Mouse (Mus musculus) urinary bladder, postnatal 10 days (tissue): ENCODE data around the gene Ltc4s.

Experiments
- DNase-seq: peaks from one replicate; pipeline ENCODE4 v3.0.0; 2022; ENCODE audit warnings: low spot score

Ltc4s gene

GRCm38 (mm10) chr11:50248473-50249171 is 10.2 kb upstream of the Ltc4s start:
- no peak for DNase-seq

GRCm38 (mm10) chr11:50245269-50245668 is 6.9 kb upstream of the Ltc4s start:
- no peak for DNase-seq

GRCm38 (mm10) chr11:50243926-50244325 is 5.5 kb upstream of the Ltc4s start:
- DNase-seq, result no peak

- no peak for DNase-seq
Observed at GRCm38 (mm10) chr11:50240235-50240911, 2.0 kb upstream of the Ltc4s start.

- DNase-seq, result no peak
Observed at GRCm38 (mm10) chr11:50238821-50239791, 690 bp upstream of the Ltc4s start.

GRCm38 (mm10) chr11:50236937-50237835 is 1.2 kb downstream of the Ltc4s start:
- DNase-seq, result no peak

- DNase-seq, result peak; percentile 54
Observed at GRCm38 (mm10) chr11:50236540-50236936, 1.9 kb downstream of the Ltc4s start.

- DNase-seq, result no peak
Observed at GRCm38 (mm10) chr11:50234606-50235005, 3.8 kb downstream of the Ltc4s start.

GRCm38 (mm10) chr11:50233993-50234392 is 4.4 kb downstream of the Ltc4s start:
- no peak for DNase-seq

- no peak for DNase-seq
Observed at GRCm38 (mm10) chr11:50233022-50233421, 5.4 kb downstream of the Ltc4s start.

GRCm38 (mm10) chr11:50231411-50231810 is 7.0 kb downstream of the Ltc4s start:
- no peak for DNase-seq

- DNase-seq, result no peak
Observed at GRCm38 (mm10) chr11:50230481-50231304, 7.7 kb downstream of the Ltc4s start.

GRCm38 (mm10) chr11:50229252-50229910 is 9.0 kb downstream of the Ltc4s start:
- DNase-seq, result no peak

GRCm38 (mm10) chr11:50228772-50229171 is 9.6 kb downstream of the Ltc4s start:
- DNase-seq, result no peak

GRCm38 (mm10) chr11:50227736-50228135 is 10.7 kb downstream of the Ltc4s start:
- no peak for DNase-seq

GRCm38 (mm10) chr11:50227226-50227625 is 11.2 kb downstream of the Ltc4s start:
- DNase-seq, result no peak

- DNase-seq, result no peak
Observed at GRCm38 (mm10) chr11:50226406-50226805, 12.0 kb downstream of the Ltc4s start.

- DNase-seq, result no peak
Observed at GRCm38 (mm10) chr11:50225611-50226378, 12.6 kb downstream of the Ltc4s start.
